Mouse (Mus musculus) cerebellum, adult 18-20 months (tissue): ENCODE results near the gene Galnt10.

Experiments used
- DNase-seq, 2 experiments: peaks; one replicate each; pipeline ENCODE4 v3.0.0; 2021

Gene Galnt10

GRCm38 (mm10) chr11:57829871-57830775 is 184.9 kb downstream of the Galnt10 start:
- no peak for DNase-seq

DNA sequence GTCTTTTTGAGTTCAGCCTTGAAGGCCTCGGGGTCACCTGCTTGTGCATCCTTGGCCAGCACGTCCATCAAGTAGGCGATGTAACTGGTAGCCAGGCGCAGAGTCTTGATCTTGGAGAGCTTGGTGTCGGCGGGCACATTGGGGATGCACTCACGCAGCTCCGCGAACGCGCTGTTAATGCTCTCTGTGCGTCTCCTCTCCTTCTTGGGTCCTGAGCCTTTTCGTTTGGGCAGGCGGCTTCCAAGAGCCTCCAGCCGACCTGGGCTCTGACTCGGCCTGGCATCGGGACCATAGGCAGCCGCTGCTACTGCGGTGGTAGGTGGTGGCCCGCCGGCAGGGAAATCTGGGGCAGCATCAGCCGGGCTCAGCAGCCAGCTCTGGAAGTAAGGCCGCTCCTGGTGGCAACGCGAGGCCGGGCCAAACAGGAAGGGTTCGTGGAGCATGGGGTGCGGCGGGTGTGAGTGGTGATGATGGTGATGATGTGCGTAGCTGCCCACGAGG is 186.1 kb downstream of the Galnt10 start:
- no peak for DNase-seq

DNA sequence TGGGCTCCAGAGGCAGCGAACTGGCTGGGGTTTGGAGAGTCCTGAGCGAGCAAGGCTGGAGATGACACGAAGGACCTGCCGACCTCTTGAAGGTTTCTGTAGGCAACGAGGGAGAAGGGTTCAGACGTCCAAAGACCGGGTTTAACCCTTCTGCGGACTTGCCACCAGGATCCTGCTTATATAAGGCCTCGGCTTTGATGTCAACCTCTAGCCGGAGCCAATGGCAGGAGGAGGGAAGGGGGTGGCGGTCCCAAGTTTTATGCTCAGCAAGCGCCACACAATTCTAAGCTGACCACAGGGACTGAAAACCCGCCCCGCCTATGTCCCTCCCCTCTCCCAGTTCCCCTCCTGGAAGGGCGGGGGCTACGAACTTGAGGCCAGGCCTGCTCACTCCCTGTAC is 186.6 kb downstream of the Galnt10 start:
- no peak for DNase-seq

DNA sequence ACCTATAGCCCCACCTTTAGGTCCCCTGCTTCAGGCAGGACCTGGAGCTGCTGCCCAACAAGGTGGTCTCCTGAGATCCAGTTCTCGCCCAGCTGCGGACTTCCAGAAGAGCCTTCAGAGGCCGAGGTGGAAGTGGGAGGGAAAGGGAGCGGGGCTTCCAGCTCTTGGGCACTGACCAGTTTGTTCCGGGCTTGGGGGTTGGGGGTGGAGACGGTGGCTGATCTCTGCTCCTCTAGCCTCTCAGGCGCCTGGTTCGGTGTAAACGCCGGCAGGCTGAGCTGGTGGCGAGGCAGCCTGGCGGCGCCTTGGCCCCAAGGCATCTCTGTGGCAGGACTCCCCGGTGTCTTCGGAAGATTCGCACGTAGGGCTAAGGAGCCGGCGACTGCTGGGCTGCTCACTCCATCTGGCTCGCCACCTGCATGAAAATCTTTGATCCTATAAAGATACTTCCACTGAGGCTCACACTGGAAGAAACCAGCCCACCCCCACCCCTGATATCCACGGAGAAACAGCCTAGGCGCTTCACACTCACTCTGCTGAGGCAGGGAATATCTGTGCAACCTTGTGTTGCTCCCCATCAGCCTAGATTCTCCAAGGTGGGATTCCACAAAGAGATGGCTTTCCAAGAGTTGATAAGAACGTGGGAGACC is 187.4 kb downstream of the Galnt10 start, which contains the start of gene Hand1:
Hand1 (minus strand) TSS at position 267 of the 650 bp plus-strand sequence.
- no peak for DNase-seq

- no peak for DNase-seq
Observed at GRCm38 (mm10) chr11:57833296-57833977, 188.2 kb downstream of the Galnt10 start.

DNA sequence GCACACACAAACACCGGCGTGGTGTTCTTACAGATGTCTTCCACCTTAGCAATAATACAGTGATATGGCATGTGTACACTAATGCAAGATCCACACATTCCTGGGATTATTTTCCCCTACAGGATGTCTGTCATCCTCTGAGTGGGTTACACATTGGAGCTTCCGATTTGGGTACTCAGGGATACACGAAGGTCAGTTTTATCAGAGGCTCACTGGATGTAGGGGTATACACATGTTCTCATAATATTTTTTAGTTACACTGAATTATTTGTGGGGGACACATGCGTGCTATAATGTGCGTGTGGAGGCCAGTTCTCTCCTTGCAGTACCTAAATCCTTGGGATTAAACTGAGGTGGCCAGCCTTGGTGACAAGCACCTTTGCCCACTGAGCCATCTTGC is 188.8 kb downstream of the Galnt10 start:
- DNase-seq: no peak

- no peak for DNase-seq
Observed at GRCm38 (mm10) chr11:57835331-57835730, 190.1 kb downstream of the Galnt10 start.

- no peak for DNase-seq
Observed at GRCm38 (mm10) chr11:57835931-57836330, 190.7 kb downstream of the Galnt10 start.

- DNase-seq: no peak
Observed at GRCm38 (mm10) chr11:57836401-57836800, 191.2 kb downstream of the Galnt10 start.
